Mouse (Mus musculus) lung, embryonic 14.5 days (tissue): ENCODE data around the gene Myo10. TPM values are rescaled to one million over a fixed set of nuclear protein-coding genes. Genes with fewer than 3 reads are reported as not detected.

Experiments used
- ATAC-seq: fragments of 200-750 bp; cut with Nextera tagmentation; 2 replicates; pipeline ENCODE4 v1.8.0; 2017; ENCODE audit warnings: mild to moderate bottlenecking, moderate TSS enrichment, moderate library complexity; ENCODE audit not compliant: insufficient read depth
- DNase-seq: peaks from one replicate; pipeline ENCODE4 v3.0.0-alpha.2; 2015
- H3K27ac ChIP-seq: fragments of 300-500 bp; sonication (generic); 2 replicates; pipeline ENCODE4 v1.5.1; 2014; ENCODE audit warnings: low read depth, mild to moderate bottlenecking, moderate library complexity
- H3K27me3 ChIP-seq: fragments of 300-500 bp; sonication (generic); 2 replicates; pipeline ENCODE4 v1.6.1; 2014; ENCODE audit warnings: low read length, control low read depth; ENCODE audit not compliant: insufficient read depth
- H3K36me3 ChIP-seq: fragments of 300-500 bp; sonication (generic); 2 replicates; pipeline ENCODE4 v1.6.1; 2014; ENCODE audit warnings: control low read depth; ENCODE audit not compliant: insufficient read depth
- H3K4me1 ChIP-seq: fragments of 300-500 bp; sonication (generic); 2 replicates; pipeline ENCODE4 v1.6.1; 2014; ENCODE audit warnings: antibody characterized with exemption, control low read depth; ENCODE audit not compliant: insufficient read depth
- H3K4me2 ChIP-seq: fragments of 300-500 bp; sonication (generic); 2 replicates; pipeline ENCODE4 v1.6.1; 2014; ENCODE audit warnings: mild to moderate bottlenecking
- H3K4me3 ChIP-seq: fragments of 300-500 bp; sonication (generic); 2 replicates; pipeline ENCODE4 v1.5.1; 2014; ENCODE audit warnings: low read depth, low read length
- H3K9ac ChIP-seq: fragments of 300-500 bp; sonication (generic); 2 replicates; pipeline ENCODE4 v1.6.1; 2014
- H3K9me3 ChIP-seq: fragments of 300-500 bp; sonication (generic); 2 replicates; pipeline ENCODE4 v1.6.1; 2016; ENCODE audit warnings: low read depth, low read length, control low read depth
- CTCF ChIP-seq: IDR thresholded peaks from 2 replicates; pipeline ENCODE4 v1.5.1; 2016; ENCODE audit warnings: antibody characterized with exemption, low read depth
- WGBS: fragments of 180-500 bp; shearing (Covaris S2); extraction: QIAGEN DNeasy Blood & Tissue Kit; methylation state at CpG from one replicate; pipeline ENCODE4 v1.1.7; 2014; 5-methylcytosine and 5-hydroxymethylcytosine counted together
- polyA plus RNA-seq: library from polyadenylated mRNA; unstranded; fragments of >200 nt; fragmentation: Nextera tagmentation; extraction: Ambion mirVana; gene quantifications from 2 replicates; pipeline ENCODE4 v1.2.1, GENCODE M21; 2014

Myo10 gene
- polyA plus RNA-seq, 1 experiment from 2014 or later = 54.8 TPM

- no peak for DNase-seq
- Histone ChIP-seq H3K4me2 (no peak overlapping the region), H3K27ac (no peak overlapping the region), H3K9me3 (no peaks in the 10 kb centered on the region), H3K36me3 (peaks cover 52% of the 10 kb centered on the region), H3K27me3 (no peaks in the 10 kb centered on the region), H3K4me3 (no peak overlapping the region), H3K4me1 (no peaks in the 10 kb centered on the region), H3K9ac (no peak overlapping the region)
- ATAC-seq = no peak
- no peak for TF ChIP-seq CTCF
- WGBS = 91% methylated on average over 11 of the region's 11 CpGs
Measured at GRCm38 (mm10) chr15:25733739-25734430, 111.6 kb downstream of the Myo10 start.

- DNase-seq = no peak
- no peaks in the 10 kb centered on the region for H3K9me3 ChIP-seq
- H3K36me3 ChIP-seq = peaks cover 62% of the 10 kb centered on the region
- TF ChIP-seq CTCF = no peak
- no peaks in the 10 kb centered on the region for H3K27me3 ChIP-seq
- no peaks in the 10 kb centered on the region for H3K4me1 ChIP-seq
- H3K4me2 ChIP-seq = no peak overlapping the region
- 86% methylated on average over 6 of the region's 6 CpGs for WGBS
- H3K9ac ChIP-seq = no peak overlapping the region
- no peak overlapping the region for H3K4me3 ChIP-seq
- no peak for ATAC-seq
- H3K27ac ChIP-seq = no peak overlapping the region
Measured at GRCm38 (mm10) chr15:25736531-25736930, 114.2 kb downstream of the Myo10 start.

- ATAC-seq = no peak
- H3K9ac ChIP-seq = no peak overlapping the region
- no peaks in the 10 kb centered on the region for H3K4me1 ChIP-seq
- no peak overlapping the region for H3K4me3 ChIP-seq
- no peaks in the 10 kb centered on the region for H3K9me3 ChIP-seq
- H3K27ac ChIP-seq = no peak overlapping the region
- H3K36me3 ChIP-seq = peaks cover 68% of the 10 kb centered on the region
- no peak for TF ChIP-seq CTCF
- H3K27me3 ChIP-seq = no peaks in the 10 kb centered on the region
- 63% methylated on average over 4 of the region's 4 CpGs for WGBS
- no peak overlapping the region for H3K4me2 ChIP-seq
- DNase-seq = no peak
Measured at GRCm38 (mm10) chr15:25740271-25740670, 117.9 kb downstream of the Myo10 start.

GRCm38 (mm10) chr15:25742196-25742595 lies 119.9 kb downstream of the Myo10 start:
- ATAC-seq (no peak), DNase-seq (no peak)
- 89% methylated on average over 13 of the region's 13 CpGs for WGBS
- no peak overlapping the region for H3K4me3 ChIP-seq
- H3K27me3 ChIP-seq = no peaks in the 10 kb centered on the region
- TF ChIP-seq CTCF = no peak
- H3K9me3 ChIP-seq = no peaks in the 10 kb centered on the region
- no peak overlapping the region for H3K9ac ChIP-seq
- no peak overlapping the region for H3K27ac ChIP-seq
- no peaks in the 10 kb centered on the region for H3K4me1 ChIP-seq
- no peak overlapping the region for H3K4me2 ChIP-seq
- peaks cover 75% of the 10 kb centered on the region for H3K36me3 ChIP-seq

- DNase-seq (no peak), ATAC-seq (no peak)
- Histone ChIP-seq H3K4me3 (no peak overlapping the region), H3K36me3 (peaks cover 28% of the 10 kb centered on the region; the same call in 1 of the 2 replicates), H3K9me3 (no peaks in the 10 kb centered on the region), H3K27ac (no peak overlapping the region), H3K4me2 (no peak overlapping the region), H3K4me1 (no peaks in the 10 kb centered on the region; the same call in 1 of the 2 replicates), H3K9ac (no peak overlapping the region), H3K27me3 (no peaks in the 10 kb centered on the region)
- WGBS = 57% methylated on average over 11 of the region's 11 CpGs
- no peak for TF ChIP-seq CTCF
Measured at GRCm38 (mm10) chr15:25751510-25751909, 129.2 kb downstream of the Myo10 start.

GRCm38 (mm10) chr15:25752597-25752996 lies 130.3 kb downstream of the Myo10 start:
- Histone ChIP-seq H3K9ac (no peak overlapping the region), H3K36me3 (peaks cover 25% of the 10 kb centered on the region; the same call in 1 of the 2 replicates), H3K27me3 (no peaks in the 10 kb centered on the region), H3K4me2 (no peak overlapping the region), H3K9me3 (no peaks in the 10 kb centered on the region), H3K4me1 (no peaks in the 10 kb centered on the region; the same call in 1 of the 2 replicates), H3K4me3 (no peak overlapping the region), H3K27ac (peak overlapping the region; percentile 42)
- ATAC-seq (no peak), DNase-seq (peak; percentile 47)
- 53% methylated on average over 1 of the region's 1 CpGs for WGBS
- no peak for TF ChIP-seq CTCF

GRCm38 (mm10) chr15:25753003-25753402 lies 130.7 kb downstream of the Myo10 start:
- Histone ChIP-seq H3K27me3 (no peaks in the 10 kb centered on the region), H3K4me1 (no peaks in the 10 kb centered on the region; the same call in 1 of the 2 replicates), H3K4me3 (no peak overlapping the region), H3K4me2 (no peak overlapping the region; the same call in 1 of the 2 replicates), H3K27ac (no peak overlapping the region), H3K9ac (no peak overlapping the region), H3K36me3 (peaks cover 25% of the 10 kb centered on the region; the same call in 1 of the 2 replicates), H3K9me3 (no peaks in the 10 kb centered on the region)
- 44% methylated on average over 9 of the region's 9 CpGs for WGBS
- DNase-seq (no peak), ATAC-seq (no peak)
- no peak for TF ChIP-seq CTCF
